Mouse (Mus musculus) skeletal muscle tissue, postnatal 0 days (tissue): ENCODE data around the gene Srm. TPM values are rescaled to one million over a fixed set of nuclear protein-coding genes. Genes with fewer than 3 reads are reported as not detected.

Experiments
- polyA plus RNA-seq: library from polyadenylated mRNA; unstranded; fragments of >200 nt; fragmentation: Nextera tagmentation; extraction: Ambion mirVana; gene quantifications from 2 replicates; pipeline ENCODE4 v1.2.1, GENCODE M21; 2015

The Srm gene
- 60.5 and 82.8 TPM in 2 replicates for polyA plus RNA-seq

GRCm38 (mm10) chr4:148591171-148591630, at the start of gene Srm:
Gene Srm, plus strand, starts transcription at chr4:148591503.

GRCm38 (mm10) chr4:148558297-148559000, 32.9 kb upstream of the Srm start, which contains the start of gene Exosc10:
Gene Exosc10, plus strand, starts transcription at chr4:148558429.

GRCm38 (mm10) chr4:148602357-148603120, 11.2 kb downstream of the Srm start, which contains the start of gene Masp2:
Gene Masp2, plus strand, starts transcription at chr4:148602554.

GRCm38 (mm10) chr4:148626623-148627185, 35.4 kb downstream of the Srm start, which contains the start of gene Tardbp:
Gene Tardbp, minus strand, starts transcription at chr4:148627019.

GRCm38 (mm10) chr4:148643291-148644156, 52.2 kb downstream of the Srm start, which contains the start of gene Gm572:
Gene Gm572, plus strand, starts transcription at chr4:148643317.

Other genes starting within 250 kb of the Srm start
- gene Ubiad1, start 146.7 kb upstream of the Srm start, polyA plus RNA-seq, result 12.1 and 12.2 TPM in 2 replicates
- gene Mtor, start 142.9 kb upstream of the Srm start, polyA plus RNA-seq, result 12.2 and 15.8 TPM in 2 replicates
- 2.0 and 2.4 TPM in 2 replicates for gene Angptl7, start 91.0 kb upstream of the Srm start, polyA plus RNA-seq
- 31.8 and 35.0 TPM in 2 replicates for gene Exosc10, start 33.1 kb upstream of the Srm start, polyA plus RNA-seq
- 0.21 TPM in 1 of 2 replicates, not detected in the other for gene Masp2, start 11.1 kb downstream of the Srm start, polyA plus RNA-seq
- gene Tardbp, start 35.5 kb downstream of the Srm start, polyA plus RNA-seq, result 96.4 and 106 TPM in 2 replicates
- 0.18 and 0.58 TPM in 2 replicates for gene Gm572, start 51.8 kb downstream of the Srm start, polyA plus RNA-seq
- 11.2 and 12.3 TPM in 2 replicates for gene Casz1, start 212.9 kb downstream of the Srm start, polyA plus RNA-seq